Mouse (Mus musculus) CH12.LX (cell line): ENCODE data around the gene Zfp408. TPM values are rescaled to one million over a fixed set of nuclear protein-coding genes. Genes with fewer than 3 reads are reported as not detected.

Experiments
- DNase-seq: peaks from one replicate; pipeline ENCODE4 v3.0.0-alpha.2; 2013; ENCODE audit errors: extremely low read depth
- H3K27ac ChIP-seq: 2 replicates; pipeline ENCODE4 v1.5.1; 2012; ENCODE audit warnings: low read depth, mild to moderate bottlenecking, control low read depth, moderate library complexity; ENCODE audit not compliant: insufficient read depth
- H3K27me3 ChIP-seq: replicated peaks from 2 replicates; pipeline ENCODE3; 2012; ENCODE audit warnings: inconsistent platforms
- H3K36me3 ChIP-seq, 2 experiments: replicated peaks in 1 of 2; 2 replicates each; pipeline versions ENCODE3 to v1.6.1; 2012; ENCODE audit warnings: inconsistent platforms in 1 of 2, low read length in 1 of 2, mild to moderate bottlenecking in 1 of 2, mixed read lengths in 1 of 2, moderate library complexity in 1 of 2; ENCODE audit not compliant: control insufficient read depth in 1 of 2, insufficient read depth in 1 of 2
- H3K4me1 ChIP-seq, 2 experiments: 2 replicates each; pipeline ENCODE4 v1.6.1; 2012; ENCODE audit warnings: inconsistent platforms in 1 of 2, moderate library complexity in 1 of 2; ENCODE audit not compliant: insufficient read depth in 2 of 2, control insufficient read depth in 1 of 2
- H3K4me2 ChIP-seq: 2 replicates; pipeline ENCODE4 v1.6.1; 2012; ENCODE audit warnings: low read depth, mild to moderate bottlenecking, control low read depth; ENCODE audit not compliant: poor library complexity, insufficient read depth, severe bottlenecking
- H3K4me3 ChIP-seq, 3 experiments: fragments of 150-350 bp in 1 of 3; sonication (generic) in 1 of 3; replicated peaks in 1 of 3; 2 replicates each; pipeline versions ENCODE3 to v1.5.1; 2011 to 2012; ENCODE audit warnings: low read depth in 2 of 3, low read length in 2 of 3, mild to moderate bottlenecking in 2 of 3, moderate library complexity in 2 of 3, control low read depth in 1 of 3, improper control_type of control experiment in 1 of 3, inconsistent platforms in 1 of 3, mixed read lengths in 1 of 3; ENCODE audit not compliant: poor library complexity in 1 of 3
- H3K79me2 ChIP-seq: replicated peaks from 2 replicates; pipeline ENCODE4 v1.6.1; 2012; ENCODE audit warnings: mild to moderate bottlenecking, moderate library complexity; ENCODE audit not compliant: control insufficient read depth, poor library complexity, insufficient read depth, severe bottlenecking; ENCODE audit errors: extremely low read depth
- H3K9ac ChIP-seq: 2 replicates; pipeline ENCODE4 v1.6.1; 2012; ENCODE audit warnings: low read depth, mild to moderate bottlenecking, control low read depth, moderate library complexity; ENCODE audit not compliant: insufficient read depth
- H3K9me3 ChIP-seq: replicated peaks from 2 replicates; pipeline ENCODE3; 2012; ENCODE audit warnings: low read length, inconsistent platforms, mixed read lengths
- BHLHE40 ChIP-seq: IDR thresholded peaks from 2 replicates; pipeline ENCODE4 v1.6.1; 2011; ENCODE audit warnings: mild to moderate bottlenecking, low read depth, low read length, improper control_type of control experiment
- CTCF ChIP-seq, 2 experiments: IDR thresholded peaks in 1 of 2; conservative IDR thresholded peaks in 1 of 2; 2 replicates each; pipeline ENCODE4 v1.5.1; 2011 to 2012; ENCODE audit warnings: low read depth in 2 of 2, low read length in 2 of 2, improper control_type of control experiment in 1 of 2, inconsistent platforms in 1 of 2, mild to moderate bottlenecking in 1 of 2, moderate library complexity in 1 of 2
- E2F4 ChIP-seq: IDR thresholded peaks from 2 replicates; pipeline ENCODE4 v1.6.1; 2011; ENCODE audit warnings: low read depth, low read length, improper control_type of control experiment; ENCODE audit not compliant: insufficient replicate concordance
- ELF1 ChIP-seq: IDR thresholded peaks from 2 replicates; pipeline ENCODE4 v1.6.1; 2014; ENCODE audit warnings: low read depth, mild to moderate bottlenecking, inconsistent platforms, low read length, improper control_type of control experiment
- EP300 ChIP-seq: IDR thresholded peaks from 2 replicates; pipeline ENCODE4 v1.6.1; 2011; ENCODE audit warnings: low read length, improper control_type of control experiment
- GABPA ChIP-seq: IDR thresholded peaks from 2 replicates; pipeline ENCODE4 v1.6.1; 2012; ENCODE audit warnings: low read depth, low read length, improper control_type of control experiment, inconsistent platforms; ENCODE audit not compliant: insufficient replicate concordance
- HCFC1 ChIP-seq: IDR thresholded peaks from 2 replicates; pipeline ENCODE4 v1.6.1; 2012; ENCODE audit warnings: low read depth, mild to moderate bottlenecking, inconsistent platforms, low read length, improper control_type of control experiment
- IRF4 ChIP-seq: IDR thresholded peaks from 2 replicates; pipeline ENCODE4 v1.6.1; 2014; ENCODE audit warnings: low read depth, mild to moderate bottlenecking, inconsistent platforms, low read length, improper control_type of control experiment
- JUN ChIP-seq: IDR thresholded peaks from 2 replicates; pipeline ENCODE4 v1.6.1; 2011; ENCODE audit warnings: low read depth, mild to moderate bottlenecking, low read length, improper control_type of control experiment, moderate library complexity; ENCODE audit not compliant: insufficient read depth
- JUND ChIP-seq: conservative IDR thresholded peaks from 2 replicates; pipeline ENCODE4 v1.6.1; 2011; ENCODE audit warnings: low read depth, low read length, improper control_type of control experiment
- KAT2A ChIP-seq: IDR thresholded peaks from 2 replicates; pipeline ENCODE4 v1.6.1; 2012; ENCODE audit warnings: low read length, improper control_type of control experiment, inconsistent platforms; ENCODE audit not compliant: insufficient replicate concordance
- MAFK ChIP-seq: IDR thresholded peaks from 2 replicates; pipeline ENCODE4 v1.6.1; 2011; ENCODE audit warnings: low read length, improper control_type of control experiment; ENCODE audit not compliant: insufficient replicate concordance
- MAX ChIP-seq: IDR thresholded peaks from 2 replicates; pipeline ENCODE4 v1.6.1; 2011; ENCODE audit warnings: low read length, improper control_type of control experiment
- MAZ ChIP-seq: IDR thresholded peaks from 2 replicates; pipeline ENCODE4 v1.6.1; 2012; ENCODE audit warnings: low read depth, mild to moderate bottlenecking, inconsistent platforms, low read length, improper control_type of control experiment, moderate library complexity
- MXI1 ChIP-seq: IDR thresholded peaks from 2 replicates; pipeline ENCODE4 v1.6.1; 2011; ENCODE audit warnings: mild to moderate bottlenecking, low read depth, low read length, improper control_type of control experiment
- NELFE ChIP-seq: IDR thresholded peaks from 2 replicates; pipeline ENCODE4 v1.6.1; 2011; ENCODE audit warnings: low read depth, low read length, improper control_type of control experiment
- NRF1 ChIP-seq: IDR thresholded peaks from 2 replicates; pipeline ENCODE4 v1.6.1; 2014; ENCODE audit warnings: low read depth, mild to moderate bottlenecking, inconsistent platforms, low read length, improper control_type of control experiment, moderate library complexity
- PAX5 ChIP-seq: IDR thresholded peaks from 2 replicates; pipeline ENCODE4 v1.6.1; 2012; ENCODE audit warnings: low read length, inconsistent platforms, mixed read lengths
- POLR2A ChIP-seq: IDR thresholded peaks from 2 replicates; pipeline ENCODE4 v1.6.1; 2011; ENCODE audit warnings: low read depth, mild to moderate bottlenecking, improper control_type of control experiment, low read length
- POLR2AphosphoS2 ChIP-seq: IDR thresholded peaks from 2 replicates; pipeline ENCODE4 v1.6.1; 2011; ENCODE audit warnings: low read depth, low read length, improper control_type of control experiment
- RCOR1 ChIP-seq: conservative IDR thresholded peaks from 2 replicates; pipeline ENCODE4 v1.6.1; 2012; ENCODE audit warnings: low read depth, mild to moderate bottlenecking, inconsistent platforms, low read length, improper control_type of control experiment
- TBP ChIP-seq: conservative IDR thresholded peaks from 2 replicates; pipeline ENCODE4 v1.6.1; 2011; ENCODE audit warnings: low read depth, low read length, improper control_type of control experiment
- UBTF ChIP-seq: IDR thresholded peaks from 2 replicates; pipeline ENCODE4 v1.6.1; 2012; ENCODE audit warnings: low read depth, mild to moderate bottlenecking, inconsistent platforms, low read length, improper control_type of control experiment, moderate library complexity
- USF1 ChIP-seq: IDR thresholded peaks from 2 replicates; pipeline ENCODE4 v1.6.1; 2014; ENCODE audit warnings: low read depth, mild to moderate bottlenecking, inconsistent platforms, low read length, improper control_type of control experiment
- USF2 ChIP-seq: conservative IDR thresholded peaks from 2 replicates; pipeline ENCODE4 v1.6.1; 2011; ENCODE audit warnings: low read depth, low read length, improper control_type of control experiment
- ZC3H11A ChIP-seq: IDR thresholded peaks from 2 replicates; pipeline ENCODE4 v1.6.1; 2012; ENCODE audit warnings: low read depth, mild to moderate bottlenecking, inconsistent platforms, low read length, improper control_type of control experiment
- ZNF384 ChIP-seq: IDR thresholded peaks from 2 replicates; pipeline ENCODE4 v1.6.1; 2012; ENCODE audit warnings: low read depth, low read length, improper control_type of control experiment, inconsistent platforms
- dilution Hi-C: fragments of 300-500 bp; cut with MboI; formaldehyde crosslinking; loops from 2 replicates; pipeline ENCODE4 v1.14.3; 2020; ENCODE audit warnings: low sequenced_read_pairs; ENCODE audit not compliant: extremely low pct_unique_long_range_greater_than_20kb, extremely low pct_ligation_motif_present
- in situ Hi-C: fragments of 300-500 bp; cut with MboI; formaldehyde crosslinking; loops from 3 replicates; pipeline ENCODE4 v1.14.3; 2019; ENCODE audit warnings: low sequenced_read_pairs, low pct_ligation_motif_present, low pct_unique_long_range_greater_than_20kb, mixed read lengths
- polyA plus RNA-seq: library from polyadenylated mRNA; unstranded; fragments of >175 nt; gene quantifications from 2 replicates; pipeline ENCODE4 v1.2.1, GENCODE M21; 2012; ENCODE audit warnings: low read depth; ENCODE audit not compliant: insufficient read length
- total RNA-seq, 2 experiments: library from RNA; depleted of rRNA; stranded (reverse); fragments of 300-350 nt in 1 of 2; fragments of >200 nt in 1 of 2; gene quantifications; 2 replicates each; pipeline ENCODE4 v1.2.3; 2012 to 2014

The Zfp408 gene
- total and polyA plus RNA-seq, 3 experiments, result 8.1 to 16.0 (median 9.2) TPM

DNA sequence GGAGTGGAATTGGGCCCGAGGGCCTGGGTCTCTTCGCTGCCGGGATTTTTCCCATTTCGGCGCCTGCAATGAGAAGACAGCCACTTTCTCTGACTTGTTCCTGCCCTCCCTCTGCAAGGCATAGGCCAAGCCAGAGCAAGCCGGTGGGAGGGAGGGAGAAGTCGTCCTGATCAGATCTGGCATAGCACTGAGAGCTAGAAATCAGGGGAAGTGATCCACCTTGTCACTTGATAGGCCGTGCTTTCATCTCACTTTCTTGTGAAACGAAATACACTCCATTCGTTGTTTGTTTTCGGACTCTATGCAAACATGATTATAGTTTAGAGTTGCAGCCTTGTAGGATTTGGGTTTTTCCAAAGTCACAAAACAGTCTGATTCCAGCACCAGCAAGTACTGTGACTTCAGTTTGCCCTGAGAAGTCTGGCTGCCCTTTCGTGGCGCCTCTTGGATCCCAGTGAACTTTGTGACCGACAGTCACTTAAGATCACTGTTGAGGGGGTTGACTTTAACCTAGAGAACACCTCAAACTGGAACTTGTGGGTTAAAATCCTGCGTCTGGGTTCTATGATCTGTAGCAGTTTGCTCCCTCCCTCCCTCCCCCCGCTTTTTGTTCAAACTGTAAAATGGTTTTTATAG is 887 bp upstream of the Zfp408 start:
- Histone ChIP-seq H3K27ac (peak overlapping the region; percentile 44), H3K36me3 (peaks cover 42 to 64% of the 10 kb centered on the region in 2 experiments), H3K9ac (peak overlapping the region; percentile 88), H3K27me3 (no peaks in the 10 kb centered on the region), H3K4me1 (peaks cover 2 to 25% of the 10 kb centered on the region in 2 experiments; a peak in 3 of 4 replicates), H3K4me2 (peak overlapping the region; percentile 81), H3K4me3 (peak overlapping the region; percentile 95 to 98 (median 97)), H3K9me3 (no peaks in the 10 kb centered on the region), H3K79me2 (peaks cover 27% of the 10 kb centered on the region)
- TF ChIP-seq ZC3H11A (no peak), USF2 (no peak), MAZ (no peak), NRF1 (no peak), CTCF (conservative IDR thresholded peaks at IDR 0.05 in 1 of 2, IDR thresholded peaks at IDR 0.05 in 1 of 2; ENCODE audit: low read depth in 2 of 2, low read length in 2 of 2) (no peak), MAX (no peak), IRF4 (no peak), ZNF384 (no peak), JUND (no peak), GABPA (no peak), MXI1 (no peak), E2F4 (no peak), NELFE (no peak), EP300 (no peak), ELF1 (no peak), JUN (no peak), HCFC1 (no peak), POLR2A (no peak), KAT2A (no peak), USF1 (no peak)
- dilution Hi-C loops (no loop called here), in situ Hi-C loops (no loop called here)
- peak; percentile 32 for DNase-seq

DNA sequence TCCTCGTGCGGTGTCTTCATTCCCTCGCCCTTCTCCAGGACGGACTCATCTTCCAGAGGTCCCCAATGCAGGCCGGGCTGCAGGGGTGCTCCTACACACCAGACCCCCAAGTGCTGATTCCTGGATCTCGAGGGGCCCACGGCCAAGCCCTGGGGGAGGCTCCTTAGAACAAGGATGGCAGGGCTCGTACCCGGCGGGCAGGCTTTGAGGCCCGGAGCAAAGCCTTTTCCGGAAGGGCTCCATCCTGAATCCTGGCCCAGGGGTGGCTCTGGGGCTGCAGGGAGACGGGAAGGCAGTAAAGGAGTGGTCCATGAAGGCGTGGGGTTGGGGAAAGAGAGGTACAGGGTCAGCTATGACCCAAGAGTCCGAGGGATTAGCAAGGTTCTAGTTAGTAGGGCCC is 439 bp downstream of the Zfp408 start:
- DNase-seq, result no peak
- no peak overlapping the region; the same call in 1 of the 2 replicates for H3K27ac ChIP-seq

More for the DNA sequence above, 439 bp downstream of the Zfp408 start:
- Histone ChIP-seq H3K36me3 (peaks cover 43 to 64% of the 10 kb centered on the region in 2 experiments), H3K4me1 (peaks cover 2 to 25% of the 10 kb centered on the region in 2 experiments; a peak in 3 of 4 replicates), H3K9me3 (no peaks in the 10 kb centered on the region), H3K79me2 (peaks cover 27% of the 10 kb centered on the region), H3K4me2 (peak overlapping the region; percentile 82), H3K9ac (peak overlapping the region; percentile 98), H3K4me3 (peak overlapping the region; percentile 93 to 99 (median 95)), H3K27me3 (no peaks in the 10 kb centered on the region)
- TF ChIP-seq POLR2AphosphoS2, result no peak
- TF ChIP-seq RCOR1, result no peak
- TF ChIP-seq PAX5, result no peak
- TF ChIP-seq JUND, result no peak
- no peak for TF ChIP-seq UBTF
- no peak for TF ChIP-seq CTCF (conservative IDR thresholded peaks at IDR 0.05 in 1 of 2, IDR thresholded peaks at IDR 0.05 in 1 of 2; ENCODE audit: low read depth in 2 of 2, low read length in 2 of 2)
- TF ChIP-seq BHLHE40, result no peak
- no peak for TF ChIP-seq MXI1
- no peak for TF ChIP-seq TBP
- TF ChIP-seq MAFK, result no peak
- in situ Hi-C loops (no loop called here), dilution Hi-C loops (no loop called here)
